8 mouse cellular contexts compared by ENCODE assay signal in genomic region chr8:95137641-95138098, GRCm38 (mm10). TPM values are rescaled to one million over a fixed set of nuclear protein-coding genes. Genes with fewer than 3 reads are reported as not detected.
A peak's percentile ranks its signal among the peaks of the same experiment; 100 is the strongest.
DNase-seq lines count a peak whose midpoint lies in the region; ATAC-seq lines count a peak whose summit lies in the region.

No protein-coding gene starts in this region.

- H3K4me1 ChIP-seq in megakaryocyte, embryonic 14.5 days, result peaks cover 67% of the 10 kb centered on the region
- peaks cover 46% of the 10 kb centered on the region for H3K4me1 ChIP-seq in hindbrain, embryonic 15.5 days (replicated peaks)
- H3K4me1 ChIP-seq in liver, embryonic 11.5 days (replicated peaks; ENCODE audit: control insufficient read depth, insufficient read depth, low read length), result peaks cover 26% of the 10 kb centered on the region
- H3K4me1 ChIP-seq in neural tube, embryonic 11.5 days (ENCODE audit: control insufficient read depth, insufficient read depth, low read length), result peaks cover 7% of the 10 kb centered on the region; the same call in 1 of the 2 replicates

- 0 out of 2 replicates have a peak overlapping the region, but pooled peaks have one; percentile 35 for H3K27ac ChIP-seq in hindbrain, embryonic 15.5 days (replicated peaks)
- no peak overlapping the region for H3K27ac ChIP-seq in liver, embryonic 11.5 days (ENCODE audit: low read depth, low read length)
- H3K27ac ChIP-seq in neural tube, embryonic 11.5 days (ENCODE audit: low read depth, low read length), result no peak overlapping the region

- peak; percentile 48 for DNase-seq in forelimb bud, embryonic 11.5 days (ENCODE audit: low read depth, low spot score)
- DNase-seq in liver, embryonic 11.5 days (ENCODE audit: low spot score), result peak; percentile 56
- no peak for DNase-seq in neural tube, embryonic 11.5 days (ENCODE audit: low spot score)
- DNase-seq in thymus, postnatal 14 days, result no peak

- H3K36me3 ChIP-seq in megakaryocyte, embryonic 14.5 days (replicated peaks; ENCODE audit: low read length), result peaks cover 38% of the 10 kb centered on the region
- peaks cover 6% of the 10 kb centered on the region; the same call in 1 of the 2 replicates for H3K36me3 ChIP-seq in hindbrain, embryonic 15.5 days
- no peaks in the 10 kb centered on the region for H3K36me3 ChIP-seq in liver, embryonic 11.5 days (ENCODE audit: control insufficient read depth, insufficient read depth, low read length)
- H3K36me3 ChIP-seq in neural tube, embryonic 11.5 days (ENCODE audit: control insufficient read depth, insufficient read depth, low read length), result no peaks in the 10 kb centered on the region

- H3K9ac ChIP-seq in hindbrain, embryonic 15.5 days, result peak overlapping the region; percentile 34; the same call in 1 of the 2 replicates
- H3K9ac ChIP-seq in liver, embryonic 11.5 days (ENCODE audit: low read depth, low read length), result no peak overlapping the region
- H3K9ac ChIP-seq in neural tube, embryonic 11.5 days (ENCODE audit: low read length), result no peak overlapping the region

- H3K4me3 ChIP-seq in megakaryocyte, embryonic 14.5 days (replicated peaks), result peak overlapping the region; percentile 84
- peak overlapping the region; percentile 17 for H3K4me3 ChIP-seq in hindbrain, embryonic 15.5 days
- peak overlapping the region; percentile 39 for H3K4me3 ChIP-seq in liver, embryonic 11.5 days (ENCODE audit: low read depth, low read length)
- H3K4me3 ChIP-seq in neural tube, embryonic 11.5 days (ENCODE audit: low read depth, low read length), result 0 out of 2 replicates have a peak overlapping the region, but pooled peaks have one; percentile 3

- peak overlapping the region; percentile 50 for H3K4me2 ChIP-seq in hindbrain, embryonic 15.5 days
- peak overlapping the region; percentile 60 for H3K4me2 ChIP-seq in liver, embryonic 11.5 days
- peak overlapping the region; percentile 45 for H3K4me2 ChIP-seq in neural tube, embryonic 11.5 days (ENCODE audit: low read depth)

- 4% methylated on average over 28 of the region's 28 CpGs for WGBS in hindbrain, embryonic 15.5 days
- WGBS in liver, embryonic 11.5 days, result 6% methylated on average over 28 of the region's 28 CpGs
- WGBS in neural tube, embryonic 11.5 days, result 2% methylated on average over 28 of the region's 28 CpGs

- no peak for ATAC-seq in megakaryocyte, adult 5-6 weeks (ENCODE audit: poor library complexity, severe bottlenecking)
- ATAC-seq in hindbrain, embryonic 15.5 days (ENCODE audit: low FRiP score, low read depth), result peak; percentile 2; the same call in 1 of the 2 replicates
- ATAC-seq in liver, embryonic 11.5 days (replicated peaks; ENCODE audit: low FRiP score), result peak; percentile 64
- no peak for ATAC-seq in neural tube, embryonic 11.5 days (ENCODE audit: insufficient read depth, low FRiP score, low TSS enrichment)
- no peak for ATAC-seq in frontal cortex, adult (ENCODE audit: low TSS enrichment)

- H3K9me3 ChIP-seq in megakaryocyte, embryonic 14.5 days, result no peaks in the 10 kb centered on the region
- no peaks in the 10 kb centered on the region for H3K9me3 ChIP-seq in hindbrain, embryonic 15.5 days
- no peaks in the 10 kb centered on the region for H3K9me3 ChIP-seq in liver, embryonic 11.5 days (ENCODE audit: control insufficient read depth, low read length)
- H3K9me3 ChIP-seq in neural tube, embryonic 11.5 days (ENCODE audit: control insufficient read depth, low read length), result no peaks in the 10 kb centered on the region

- H3K27me3 ChIP-seq in megakaryocyte, embryonic 14.5 days (replicated peaks), result peaks cover 79% of the 10 kb centered on the region
- peaks cover 5% of the 10 kb centered on the region; the same call in 1 of the 2 replicates for H3K27me3 ChIP-seq in hindbrain, embryonic 15.5 days
- peaks cover 33% of the 10 kb centered on the region for H3K27me3 ChIP-seq in liver, embryonic 11.5 days (replicated peaks; ENCODE audit: control insufficient read depth, insufficient read depth, low read length)
- peaks cover 18% of the 10 kb centered on the region for H3K27me3 ChIP-seq in neural tube, embryonic 11.5 days (ENCODE audit: control insufficient read depth, insufficient read depth, low read length)

RNA-seq across cellular contexts. Expression of gene Katnb1, which starts 56.7 kb away (rescaled TPM):
- polyA plus RNA-seq in megakaryocyte, embryonic 14.5 days (2012; ENCODE audit: insufficient read depth, low replicate concordance), result 17.2 and 46.5 TPM in 2 replicates
- total RNA-seq in megakaryocyte, adult 5-6 weeks (2015), result 3.7 and 6.7 TPM in 2 replicates
- total RNA-seq in megakaryocyte, adult 5-6 weeks (2017), result 15.6 and 21.8 TPM in 2 replicates
- polyA plus RNA-seq in hindbrain, embryonic 15.5 days (2015; fragmentation: Nextera tagmentation; extraction: Ambion mirVana), result 42.2 and 49.9 TPM in 2 replicates
- 25.1 and 26.6 TPM in 2 replicates for polyA plus RNA-seq in liver, embryonic 11.5 days (2014; fragmentation: Nextera tagmentation; extraction: Ambion mirVana)
- 29.2 and 32.5 TPM in 2 replicates for polyA plus RNA-seq in neural tube, embryonic 11.5 days (2014; fragmentation: Nextera tagmentation; extraction: Ambion mirVana)

Comparison
In these comparisons a context has a peak if more than half of its experiments do, and no peak if none do; other contexts are left out.
1. H3K4me3 ChIP-seq: peak in every context shown above with its lines; median percentile 84 in megakaryocyte, embryonic 14.5 days; 39 in liver, embryonic 11.5 days; 17 in hindbrain, embryonic 15.5 days; 3 in neural tube, embryonic 11.5 days.
2. ATAC-seq: peak in hindbrain, embryonic 15.5 days (single experiment) and liver, embryonic 11.5 days (single experiment); none in megakaryocyte, adult 5-6 weeks (single experiment), neural tube, embryonic 11.5 days (single experiment) and frontal cortex, adult (single experiment).
3. DNase-seq: peak in forelimb bud, embryonic 11.5 days (single experiment) and liver, embryonic 11.5 days (single experiment); none in neural tube, embryonic 11.5 days (single experiment) and thymus, postnatal 14 days (single experiment).
4. Peak in every context shown above with its lines, with median percentiles within 50 percentile points of each other: H3K4me2 ChIP-seq.